Mouse (Mus musculus) E14TG2a.4 (cell line): ENCODE measurements at regions not wholly inside any gene's neighbourhood (a gene's known extent, or its start where the extent isn't known, plus 50 kb on each side); places are given as distances from the start of the nearest gene placed in this dataset.

Experiments used
- H3K27me3 ChIP-seq: 2 replicates; pipeline ENCODE4 v1.6.1; 2014; ENCODE audit warnings: low read length, control low read depth; ENCODE audit not compliant: insufficient read depth
- H3K36me3 ChIP-seq: 2 replicates; pipeline ENCODE4 v1.6.1; 2014; ENCODE audit warnings: low read length, control low read depth; ENCODE audit not compliant: insufficient read depth
- H3K4me1 ChIP-seq: replicated peaks from 2 replicates; pipeline ENCODE4 v1.6.1; 2014; ENCODE audit warnings: low read depth, low read length, control low read depth
- H3K4me3 ChIP-seq: replicated peaks from 2 replicates; pipeline ENCODE4 v1.5.1; 2014; ENCODE audit warnings: mild to moderate bottlenecking, low read length
- H3K9me3 ChIP-seq: 2 replicates; pipeline ENCODE4 v1.6.1; 2014; ENCODE audit warnings: low read length, control low read depth
- CTCF ChIP-seq: conservative IDR thresholded peaks from 2 replicates; pipeline ENCODE4 v1.5.1; 2014; ENCODE audit warnings: low read length
- NANOG ChIP-seq: IDR thresholded peaks from 2 replicates; pipeline ENCODE4 v1.6.1; 2014; ENCODE audit warnings: borderline replicate concordance, low read length, mixed read lengths
- POU5F1 ChIP-seq: IDR thresholded peaks from 2 replicates; pipeline ENCODE4 v1.6.1; 2014; ENCODE audit warnings: low read length, borderline replicate concordance

DNA sequence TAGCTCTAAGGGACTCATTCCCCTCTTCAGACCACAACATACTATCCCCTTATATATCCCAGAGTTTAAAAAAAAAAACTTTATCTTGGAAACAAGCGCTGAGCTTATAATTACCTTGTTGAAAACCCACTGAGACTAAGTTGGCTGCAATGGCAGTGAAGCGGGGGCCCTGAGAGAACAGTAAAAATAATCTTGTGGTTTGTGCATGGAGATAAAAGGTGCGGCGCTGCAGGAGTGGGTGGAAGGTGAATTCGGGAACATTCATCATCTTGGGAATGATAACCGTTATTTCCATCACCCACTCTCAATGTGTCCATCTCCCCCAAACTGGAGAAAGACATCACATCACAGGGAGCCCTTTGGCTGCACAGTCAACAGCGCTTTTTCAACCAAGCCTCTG is 327.9 kb downstream of the Insig2 start:
- H3K27me3 ChIP-seq: no peaks in the 10 kb centered on the region
- no peak overlapping the region for H3K4me3 ChIP-seq
- H3K9me3 ChIP-seq: no peaks in the 10 kb centered on the region
- 0 out of 2 replicates have a peak, but pooled peaks cover 2% of the 10 kb centered on the region for H3K4me1 ChIP-seq
- H3K36me3 ChIP-seq: no peaks in the 10 kb centered on the region
- TF ChIP-seq NANOG (no peak), POU5F1 (no peak)

DNA sequence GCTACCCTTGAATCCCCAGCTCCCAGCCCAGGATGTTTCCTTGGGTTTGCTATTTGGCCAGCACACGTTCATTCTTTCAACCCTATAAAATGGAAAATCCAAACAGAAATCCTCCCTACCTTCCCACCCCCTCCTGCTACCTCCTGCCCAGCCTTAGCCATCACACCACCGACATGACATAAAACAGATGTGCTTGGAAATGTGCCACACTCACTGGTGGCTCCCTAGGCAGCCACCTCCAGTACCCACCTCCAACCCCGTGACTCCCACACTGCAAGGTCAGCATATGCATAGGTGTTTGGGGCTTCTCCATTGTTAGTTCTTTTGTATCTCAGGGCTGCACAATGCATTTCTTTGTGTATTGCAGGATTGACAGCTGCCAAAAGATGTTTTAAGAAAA is 327.2 kb downstream of the Insig2 start:
- Histone ChIP-seq H3K4me3 (no peak overlapping the region), H3K27me3 (no peaks in the 10 kb centered on the region), H3K4me1 (0 out of 2 replicates have a peak, but pooled peaks cover 2% of the 10 kb centered on the region), H3K36me3 (no peaks in the 10 kb centered on the region), H3K9me3 (no peaks in the 10 kb centered on the region)
- TF ChIP-seq NANOG: no peak
- no peak for TF ChIP-seq CTCF
- TF ChIP-seq POU5F1: no peak

DNA sequence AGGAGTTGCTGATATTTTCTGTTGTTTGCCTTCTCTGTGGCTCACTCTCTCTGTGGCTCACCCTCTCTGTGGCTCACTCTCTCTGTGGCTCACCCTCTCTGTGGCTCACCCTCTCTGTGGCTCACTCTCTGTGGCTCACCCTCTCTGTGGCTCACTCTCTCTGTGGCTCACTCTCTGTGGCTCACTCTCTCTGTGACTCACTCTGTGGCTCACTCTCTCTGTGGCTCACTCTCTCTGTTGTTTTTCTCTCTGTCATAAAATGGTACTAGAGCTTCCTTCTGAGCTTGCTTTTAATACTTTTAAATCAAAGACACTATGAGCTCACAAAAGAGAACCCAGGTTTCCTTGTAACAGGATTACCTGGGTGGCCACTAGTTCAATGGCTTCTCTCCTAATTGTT is 320.3 kb downstream of the Insig2 start:
- Histone ChIP-seq H3K4me3 (no peak overlapping the region), H3K9me3 (no peaks in the 10 kb centered on the region), H3K4me1 (no peaks in the 10 kb centered on the region), H3K36me3 (no peaks in the 10 kb centered on the region), H3K27me3 (no peaks in the 10 kb centered on the region)
- no peak for TF ChIP-seq POU5F1

DNA sequence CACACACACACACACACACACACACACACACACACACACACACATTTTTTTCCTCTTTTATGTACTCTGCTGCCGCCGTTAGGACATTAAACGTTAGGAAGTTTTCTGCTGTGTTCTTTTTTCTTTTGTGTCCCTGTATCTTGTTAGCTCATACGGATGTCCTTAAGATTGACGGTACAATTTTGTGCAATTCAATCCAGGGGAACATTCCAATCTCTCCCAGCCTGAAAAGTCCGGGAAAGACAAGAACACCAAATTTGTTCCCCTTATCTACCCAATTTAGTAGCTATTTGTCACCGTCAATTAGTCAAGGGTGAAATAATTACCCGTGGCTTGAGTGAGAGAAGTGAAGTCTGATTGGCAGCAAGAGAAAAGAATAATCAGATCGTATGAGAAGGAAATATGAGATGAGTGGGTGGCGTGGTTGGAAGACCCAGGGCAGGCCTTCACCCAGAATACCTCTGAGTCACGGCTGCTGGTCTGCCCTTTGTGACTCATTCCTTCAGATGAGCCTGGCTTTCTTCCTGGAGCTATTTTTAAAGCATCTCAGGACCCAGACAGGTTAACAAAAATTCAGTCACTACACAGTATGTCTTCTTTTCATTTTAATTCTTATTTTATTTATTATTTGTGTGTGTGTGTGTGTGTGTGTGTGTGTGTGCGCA is 318.4 kb downstream of the Insig2 start:
- TF ChIP-seq POU5F1 (no peak), NANOG (no peak), CTCF (no peak)
- H3K4me3 ChIP-seq: no peak overlapping the region
- H3K9me3 ChIP-seq: no peaks in the 10 kb centered on the region
- H3K27me3 ChIP-seq: no peaks in the 10 kb centered on the region
- H3K36me3 ChIP-seq: no peaks in the 10 kb centered on the region
- no peaks in the 10 kb centered on the region for H3K4me1 ChIP-seq

DNA sequence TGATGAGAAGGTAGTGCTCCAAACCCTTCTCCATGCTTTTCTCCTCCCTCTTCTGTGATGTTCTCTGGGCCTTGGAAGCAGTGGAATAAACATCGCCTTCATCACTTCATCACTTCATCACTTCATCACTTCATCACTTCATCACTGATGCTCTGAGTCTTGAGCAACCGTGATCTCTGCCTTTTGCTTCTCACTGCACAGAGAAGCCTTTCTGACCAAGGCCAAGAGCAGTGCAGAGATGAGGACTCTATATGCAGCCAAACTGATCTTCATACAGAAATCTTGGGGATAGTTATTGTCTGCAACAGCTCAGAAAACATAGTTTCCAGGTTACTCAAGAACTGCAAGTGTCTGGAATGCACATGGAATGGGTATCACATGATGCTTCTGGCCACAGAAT is 303.0 kb downstream of the Insig2 start:
- H3K27me3 ChIP-seq: no peaks in the 10 kb centered on the region
- no peak overlapping the region for H3K4me3 ChIP-seq

DNA sequence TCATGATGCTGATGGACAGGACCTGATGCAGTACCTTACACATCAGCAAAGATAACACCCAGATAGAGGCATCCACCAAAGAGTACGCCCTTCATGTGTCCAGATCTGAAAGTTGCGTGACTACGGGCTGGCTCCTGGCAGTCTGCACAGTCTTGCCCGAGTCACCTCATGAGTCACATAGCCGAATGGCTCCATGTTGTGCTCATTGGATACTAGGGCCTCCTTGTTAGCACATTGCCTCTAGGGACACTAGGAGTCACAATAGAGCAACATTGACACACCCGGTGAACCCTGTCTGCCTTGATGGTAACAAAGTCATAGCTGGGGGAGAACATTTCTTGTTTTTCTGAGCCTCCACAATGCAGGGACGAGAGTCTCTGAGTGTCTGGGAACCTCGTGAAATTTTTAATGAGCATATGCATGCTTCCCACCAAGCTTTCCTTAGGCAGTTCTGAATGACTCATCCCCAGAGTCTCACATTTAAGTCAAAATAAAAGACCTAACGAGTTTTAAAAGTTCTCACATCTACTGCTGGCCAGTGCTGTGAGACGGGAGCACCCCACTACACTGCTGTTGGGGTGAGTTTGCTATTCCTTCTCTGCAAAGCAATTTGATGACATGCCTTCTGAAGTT is 297.5 kb downstream of the Insig2 start:
- TF ChIP-seq POU5F1 (no peak), NANOG (no peak), CTCF (no peak)
- no peaks in the 10 kb centered on the region for H3K27me3 ChIP-seq
- no peaks in the 10 kb centered on the region for H3K4me1 ChIP-seq
- H3K36me3 ChIP-seq: no peaks in the 10 kb centered on the region
- no peak overlapping the region for H3K4me3 ChIP-seq
- H3K9me3 ChIP-seq: no peaks in the 10 kb centered on the region

More for the DNA sequence above, 303.0 kb downstream of the Insig2 start:
- H3K4me1 ChIP-seq: no peaks in the 10 kb centered on the region
- H3K9me3 ChIP-seq: no peaks in the 10 kb centered on the region
- TF ChIP-seq CTCF: no peak
- TF ChIP-seq NANOG: no peak
- no peak for TF ChIP-seq POU5F1
- H3K36me3 ChIP-seq: no peaks in the 10 kb centered on the region

DNA sequence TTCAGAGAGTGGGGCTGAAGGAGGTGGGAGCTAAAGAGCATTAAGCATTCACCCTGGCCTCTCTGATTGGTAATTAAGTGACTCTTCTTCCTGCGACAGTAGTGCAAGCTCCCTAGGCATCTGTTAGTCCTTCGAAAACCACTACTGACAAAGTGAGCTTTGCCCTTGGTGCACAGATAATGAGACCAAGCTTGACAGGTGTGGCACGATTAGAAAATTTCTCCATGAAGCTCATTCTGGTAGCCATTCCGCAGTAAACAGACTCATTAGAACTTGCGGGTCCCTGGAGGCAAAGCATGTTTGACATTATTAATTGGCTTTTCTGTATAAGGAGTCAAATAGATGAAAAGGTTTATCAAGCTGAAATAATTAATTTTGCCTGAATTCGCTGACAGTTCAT is 285.8 kb downstream of the Insig2 start:
- Histone ChIP-seq H3K27me3 (no peaks in the 10 kb centered on the region), H3K4me1 (no peaks in the 10 kb centered on the region), H3K36me3 (no peaks in the 10 kb centered on the region), H3K4me3 (no peak overlapping the region), H3K9me3 (peaks cover 7% of the 10 kb centered on the region; the same call in 1 of the 2 replicates)
- TF ChIP-seq NANOG: no peak
- TF ChIP-seq CTCF: no peak
- TF ChIP-seq POU5F1: no peak

DNA sequence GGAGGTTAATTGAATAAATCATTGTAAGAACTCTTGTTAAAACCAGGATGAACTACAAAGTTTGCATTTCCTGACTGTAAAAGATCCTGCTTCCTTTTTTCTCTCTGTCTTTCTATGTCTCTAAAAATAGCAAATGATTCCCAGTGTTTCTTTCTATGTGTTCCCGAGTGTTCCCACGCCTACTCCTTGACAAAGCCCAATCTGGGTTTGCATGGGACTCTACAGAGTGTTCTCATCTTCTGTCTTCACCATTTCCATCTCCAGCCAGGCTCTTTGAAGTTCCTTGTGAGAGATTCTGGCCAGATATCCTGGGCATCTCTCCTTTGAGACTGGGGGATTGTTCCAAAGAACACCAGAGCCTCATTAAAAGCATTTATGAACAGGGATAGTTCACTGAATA is 285.0 kb downstream of the Insig2 start:
- no peak for TF ChIP-seq NANOG
- no peak for TF ChIP-seq POU5F1
- no peak for TF ChIP-seq CTCF
- peaks cover 7% of the 10 kb centered on the region; the same call in 1 of the 2 replicates for H3K9me3 ChIP-seq
- no peaks in the 10 kb centered on the region for H3K36me3 ChIP-seq
- H3K4me1 ChIP-seq: no peaks in the 10 kb centered on the region
- H3K4me3 ChIP-seq: no peak overlapping the region
- no peaks in the 10 kb centered on the region for H3K27me3 ChIP-seq

DNA sequence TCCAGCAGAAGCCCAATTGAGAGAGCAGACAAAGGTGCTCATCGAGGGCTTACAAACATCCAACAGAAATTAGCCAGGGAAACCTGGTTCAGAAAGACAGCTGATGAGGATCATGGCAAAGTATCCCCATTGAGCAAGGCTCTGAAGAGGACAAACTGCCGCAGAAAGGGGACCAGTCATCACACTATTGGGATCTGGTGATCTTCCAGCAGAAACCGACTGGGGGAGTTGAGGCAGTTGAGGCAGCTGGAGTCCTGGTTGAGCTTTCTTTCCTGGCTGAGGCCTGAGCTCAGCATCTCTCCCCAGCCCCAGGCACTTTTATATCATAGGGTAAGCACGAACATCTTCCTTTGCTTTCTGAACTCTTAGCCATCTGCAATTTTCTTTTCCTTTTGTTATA is 282.7 kb downstream of the Insig2 start:
- no peaks in the 10 kb centered on the region for H3K27me3 ChIP-seq
- H3K4me1 ChIP-seq: no peaks in the 10 kb centered on the region
- H3K4me3 ChIP-seq: no peak overlapping the region
- H3K36me3 ChIP-seq: no peaks in the 10 kb centered on the region
- 0 out of 2 replicates have a peak, but pooled peaks cover 3% of the 10 kb centered on the region for H3K9me3 ChIP-seq
- TF ChIP-seq CTCF: no peak
- no peak for TF ChIP-seq NANOG
- no peak for TF ChIP-seq POU5F1
